Mouse (Mus musculus): ENCODE data around the gene Acat2.

- no peak for TF ChIP-seq GATA1 (IDR thresholded peaks at IDR 0.05; ENCODE audit: borderline replicate concordance, low read length)
- no peak for TF ChIP-seq FLI1 (IDR thresholded peaks at IDR 0.05; ENCODE audit: low read length)
Observed at GRCm38 (mm10) chr17:12925703-12926180, 34.8 kb downstream of the Acat2 start.
